Mouse (Mus musculus) forebrain, embryonic 14.5 days (tissue): ENCODE data around the gene Gm10309. TPM values are rescaled to one million over a fixed set of nuclear protein-coding genes. Genes with fewer than 3 reads are reported as not detected.

ENCODE experiments used
- ATAC-seq: fragments of 200-750 bp; cut with Nextera tagmentation; 2 replicates; pipeline ENCODE4 v1.8.0; 2017; ENCODE audit warnings: mild to moderate bottlenecking, moderate library complexity
- DNase-seq: peaks from one replicate; pipeline ENCODE4 v3.0.0-alpha.2; 2015; ENCODE audit warnings: low spot score
- H3K27ac ChIP-seq: fragments of 300-500 bp; sonication (generic); 2 replicates; pipeline ENCODE4 v1.5.1; 2014; ENCODE audit warnings: low read depth, mild to moderate bottlenecking, control low read depth, low read length, moderate library complexity
- H3K27me3 ChIP-seq: fragments of 300-500 bp; sonication (generic); replicated peaks from 2 replicates; pipeline ENCODE4 v1.6.1; 2014; ENCODE audit warnings: low read length, control low read depth, mixed read lengths; ENCODE audit not compliant: control insufficient read depth, insufficient read depth
- H3K36me3 ChIP-seq: fragments of 300-500 bp; sonication (generic); 2 replicates; pipeline ENCODE4 v1.6.1; 2014; ENCODE audit warnings: low read length, control low read depth; ENCODE audit not compliant: control insufficient read depth, insufficient read depth
- H3K4me1 ChIP-seq: fragments of 300-500 bp; sonication (generic); 2 replicates; pipeline ENCODE4 v1.6.1; 2014; ENCODE audit warnings: antibody characterized with exemption, low read length, control low read depth; ENCODE audit not compliant: control insufficient read depth, insufficient read depth
- H3K4me2 ChIP-seq: fragments of 300-500 bp; sonication (generic); 2 replicates; pipeline ENCODE4 v1.6.1; 2014; ENCODE audit warnings: mild to moderate bottlenecking, control low read depth, low read length
- H3K4me3 ChIP-seq: fragments of 300-500 bp; sonication (generic); 2 replicates; pipeline ENCODE4 v1.5.1; 2014; ENCODE audit warnings: low read depth, low read length, control low read depth
- H3K9ac ChIP-seq: fragments of 300-500 bp; sonication (generic); 2 replicates; pipeline ENCODE4 v1.6.1; 2014; ENCODE audit warnings: mild to moderate bottlenecking, low read length, control low read depth, moderate library complexity
- H3K9me3 ChIP-seq: fragments of 300-500 bp; sonication (generic); replicated peaks from 2 replicates; pipeline ENCODE4 v1.6.1; 2016; ENCODE audit warnings: low read length, control low read depth, mixed read lengths; ENCODE audit not compliant: control insufficient read depth
- WGBS: fragments of 180-500 bp; shearing (Covaris S2); extraction: QIAGEN DNeasy Blood & Tissue Kit; methylation state at CpG from one replicate; pipeline ENCODE4 v1.1.7; 2014; 5-methylcytosine and 5-hydroxymethylcytosine counted together
- polyA plus RNA-seq: library from polyadenylated mRNA; unstranded; fragments of >200 nt; fragmentation: Nextera tagmentation; extraction: Ambion mirVana; gene quantifications from 2 replicates; pipeline ENCODE4 v1.2.1, GENCODE M21; 2014

The Gm10309 gene
- polyA plus RNA-seq, 1 experiment from 2014 or later: not detected

DNA sequence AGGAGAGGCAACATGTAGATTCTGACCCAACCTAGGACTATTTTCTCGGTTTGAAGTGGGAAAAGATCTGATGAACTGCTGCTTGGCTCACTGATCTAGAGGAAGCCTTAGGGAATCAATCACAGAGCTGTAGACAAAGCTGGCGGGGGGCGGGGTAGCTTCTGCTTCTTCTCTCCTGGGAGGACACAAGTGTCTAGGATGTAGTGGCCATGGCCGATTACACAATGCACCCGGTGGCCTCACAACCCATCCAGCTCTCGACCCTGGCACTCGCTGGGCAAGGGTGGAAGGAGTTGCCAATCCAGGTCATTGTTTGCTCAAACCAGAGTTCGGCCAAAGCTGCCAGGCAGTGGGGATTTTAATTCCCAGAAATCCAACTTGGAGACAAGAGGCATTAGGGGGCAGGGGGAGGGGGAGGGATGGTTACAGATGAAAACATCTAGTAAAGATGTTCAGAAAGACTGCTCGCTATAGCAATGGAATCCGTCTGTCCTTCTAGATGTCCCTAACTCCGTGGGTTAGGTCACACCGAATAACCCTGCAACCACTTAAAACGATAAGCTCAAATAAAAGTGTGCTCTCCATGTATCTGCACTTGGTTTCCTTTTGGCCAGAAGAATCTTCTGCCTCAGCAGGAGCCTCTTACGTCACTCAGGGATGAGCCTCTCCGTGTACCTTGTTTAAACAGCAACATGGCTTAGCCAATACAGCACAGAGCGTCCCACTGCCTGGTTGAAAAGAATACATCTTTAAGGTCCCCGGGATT, 27.9 kb upstream of the Gm10309 start:
- no peak overlapping the region for H3K9ac ChIP-seq
- H3K36me3 ChIP-seq: no peaks in the 10 kb centered on the region
- WGBS: 81% methylated on average over 17 of the region's 17 CpGs
- no peaks in the 10 kb centered on the region for H3K4me1 ChIP-seq
- ATAC-seq: no peak
- no peak overlapping the region for H3K27ac ChIP-seq
- H3K27me3 ChIP-seq: no peaks in the 10 kb centered on the region
- no peaks in the 10 kb centered on the region for H3K9me3 ChIP-seq
- DNase-seq: peak; percentile 17
- H3K4me2 ChIP-seq: no peak overlapping the region
- H3K4me3 ChIP-seq: no peak overlapping the region

DNA sequence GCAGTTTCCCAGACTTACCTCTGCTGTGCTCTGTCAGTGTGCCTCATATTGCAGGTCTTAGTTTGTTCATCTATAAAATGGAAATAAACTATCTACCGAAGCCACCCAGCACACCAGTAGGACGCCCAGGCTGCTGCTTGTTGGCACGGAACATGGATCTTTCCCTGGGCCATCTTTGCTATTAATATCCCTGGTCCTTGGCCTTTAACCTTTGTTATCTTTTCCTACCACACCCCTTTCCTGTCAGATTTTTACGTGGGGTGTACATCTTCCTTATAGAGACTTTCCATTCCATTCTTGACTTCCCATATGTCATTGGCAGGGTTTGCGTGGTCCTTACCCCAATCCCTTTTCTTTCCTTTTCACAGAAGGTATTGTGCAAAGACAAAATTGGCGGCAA, 26.2 kb upstream of the Gm10309 start:
- DNase-seq: no peak
- ATAC-seq: no peak
- no peaks in the 10 kb centered on the region for H3K9me3 ChIP-seq
- H3K4me2 ChIP-seq: no peak overlapping the region
- H3K27ac ChIP-seq: no peak overlapping the region
- 90% methylated on average over 6 of the region's 6 CpGs for WGBS
- H3K4me3 ChIP-seq: no peak overlapping the region
- no peak overlapping the region for H3K9ac ChIP-seq
- no peaks in the 10 kb centered on the region for H3K4me1 ChIP-seq
- H3K36me3 ChIP-seq: no peaks in the 10 kb centered on the region
- H3K27me3 ChIP-seq: no peaks in the 10 kb centered on the region

- Histone ChIP-seq H3K9ac (no peak overlapping the region), H3K4me1 (no peaks in the 10 kb centered on the region), H3K9me3 (no peaks in the 10 kb centered on the region), H3K27me3 (no peaks in the 10 kb centered on the region), H3K27ac (no peak overlapping the region), H3K36me3 (no peaks in the 10 kb centered on the region), H3K4me3 (no peak overlapping the region), H3K4me2 (no peak overlapping the region)
- ATAC-seq (no peak), DNase-seq (no peak)
- 86% methylated on average over 4 of the region's 4 CpGs for WGBS
Measured at GRCm38 (mm10) chr17:86529411-86529810, 24.4 kb upstream of the Gm10309 start.

DNA sequence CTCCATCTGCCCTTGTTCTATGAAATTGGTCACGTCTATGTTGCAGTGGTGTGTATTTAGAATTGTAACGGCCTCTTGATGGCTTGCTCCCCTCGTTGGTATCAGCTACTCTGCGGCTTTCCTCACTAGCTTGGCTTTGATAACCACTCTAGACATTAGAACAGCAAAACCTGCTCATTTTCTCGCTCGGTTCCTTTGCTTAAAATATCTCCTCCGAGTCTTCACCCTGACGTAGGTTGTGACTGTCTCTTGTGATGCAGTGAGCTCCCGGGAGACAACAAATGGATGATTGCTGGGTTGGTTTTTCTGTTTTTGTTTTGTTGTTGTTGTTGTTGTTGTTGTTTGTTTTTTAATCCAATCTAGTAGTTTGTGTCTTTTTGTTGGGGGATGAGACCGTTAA, 24.0 kb upstream of the Gm10309 start:
- no peaks in the 10 kb centered on the region for H3K36me3 ChIP-seq
- H3K9me3 ChIP-seq: no peaks in the 10 kb centered on the region
- H3K4me1 ChIP-seq: no peaks in the 10 kb centered on the region
- H3K27ac ChIP-seq: no peak overlapping the region
- 86% methylated on average over 10 of the region's 10 CpGs for WGBS
- H3K4me2 ChIP-seq: no peak overlapping the region
- ATAC-seq (no peak), DNase-seq (no peak)
- no peak overlapping the region for H3K4me3 ChIP-seq
- H3K27me3 ChIP-seq: no peaks in the 10 kb centered on the region
- H3K9ac ChIP-seq: no peak overlapping the region

DNA sequence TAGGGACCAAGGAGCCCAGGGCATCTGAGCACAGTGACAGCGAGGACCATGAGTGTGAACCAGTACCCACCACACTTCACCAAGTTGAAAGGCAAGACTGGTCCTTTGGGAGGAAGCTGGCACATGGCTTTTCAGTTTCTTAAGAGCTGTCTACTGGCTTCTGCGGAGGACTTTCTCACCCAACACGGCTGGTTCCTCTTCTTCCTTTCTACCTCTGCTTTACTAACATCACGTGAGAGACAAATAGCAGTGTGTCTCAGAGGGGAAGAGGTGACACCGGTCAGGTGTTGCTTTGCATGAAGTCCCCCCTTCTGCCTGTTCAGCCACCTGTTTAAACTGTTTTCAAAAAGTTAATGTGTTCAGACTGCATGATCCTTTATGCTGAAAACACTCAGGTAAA, 22.3 kb upstream of the Gm10309 start:
- no peaks in the 10 kb centered on the region for H3K27me3 ChIP-seq
- no peak overlapping the region for H3K9ac ChIP-seq
- no peaks in the 10 kb centered on the region for H3K36me3 ChIP-seq
- WGBS: 92% methylated on average over 5 of the region's 5 CpGs
- H3K9me3 ChIP-seq: no peaks in the 10 kb centered on the region
- DNase-seq (no peak), ATAC-seq (no peak)
- H3K4me2 ChIP-seq: no peak overlapping the region
- no peak overlapping the region for H3K4me3 ChIP-seq
- no peaks in the 10 kb centered on the region for H3K4me1 ChIP-seq
- H3K27ac ChIP-seq: no peak overlapping the region

- no peaks in the 10 kb centered on the region for H3K27me3 ChIP-seq
- no peak overlapping the region for H3K4me2 ChIP-seq
- DNase-seq (no peak), ATAC-seq (no peak)
- H3K9ac ChIP-seq: no peak overlapping the region
- 86% methylated on average over 7 of the region's 7 CpGs for whole genome bisulfite sequencing
- H3K36me3 ChIP-seq: no peaks in the 10 kb centered on the region
- no peaks in the 10 kb centered on the region for H3K4me1 ChIP-seq
- no peaks in the 10 kb centered on the region for H3K9me3 ChIP-seq
- H3K27ac ChIP-seq: no peak overlapping the region
- no peak overlapping the region for H3K4me3 ChIP-seq
Measured at GRCm38 (mm10) chr17:86526016-86526415, 21.0 kb upstream of the Gm10309 start.

DNA sequence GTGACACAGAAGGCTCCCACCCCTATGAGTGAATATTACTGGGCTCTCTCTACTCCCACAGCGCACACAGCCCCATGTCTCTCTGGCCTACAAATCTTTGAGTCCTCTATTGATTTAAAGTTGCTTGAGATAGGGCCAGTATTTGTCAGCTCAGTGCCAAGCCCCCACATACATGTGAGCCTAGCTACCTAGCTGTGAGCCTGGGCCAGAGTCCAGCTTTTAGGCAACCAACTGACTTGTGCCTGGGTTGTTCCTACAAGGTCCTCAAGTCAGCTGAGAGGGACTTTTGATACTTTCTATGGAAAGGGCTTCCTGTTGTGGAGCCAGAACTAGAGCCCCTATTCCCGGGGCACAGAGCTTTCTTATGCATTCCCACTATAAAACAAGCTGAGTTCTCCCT, 20.0 kb upstream of the Gm10309 start:
- H3K27me3 ChIP-seq: no peaks in the 10 kb centered on the region
- no peaks in the 10 kb centered on the region for H3K4me1 ChIP-seq
- no peak overlapping the region for H3K4me3 ChIP-seq
- ATAC-seq (no peak), DNase-seq (no peak)
- no peaks in the 10 kb centered on the region for H3K36me3 ChIP-seq
- 97% methylated on average over 2 of the region's 2 CpGs for WGBS
- H3K9me3 ChIP-seq: no peaks in the 10 kb centered on the region
- no peak overlapping the region for H3K9ac ChIP-seq
- H3K4me2 ChIP-seq: no peak overlapping the region
- no peak overlapping the region for H3K27ac ChIP-seq

DNA sequence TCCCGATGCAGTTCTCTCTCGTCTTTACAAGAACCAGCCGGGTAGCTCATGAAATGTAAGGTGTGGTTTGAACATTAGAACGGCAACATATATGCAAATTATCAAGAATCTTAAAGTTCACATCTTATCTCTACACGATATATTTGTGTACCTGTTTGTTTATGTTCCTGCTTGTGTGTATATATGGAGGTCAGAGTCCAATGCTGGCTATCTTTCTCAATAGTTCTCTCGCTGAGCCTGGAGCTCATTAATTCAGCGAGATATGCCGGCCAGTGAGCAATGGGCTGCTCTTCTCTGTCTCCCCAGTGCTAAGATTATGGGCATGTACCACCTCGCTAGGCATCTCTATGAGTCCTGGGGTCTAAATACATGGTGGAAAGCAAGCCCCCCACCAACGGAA, 18.8 kb upstream of the Gm10309 start:
- no peaks in the 10 kb centered on the region for H3K36me3 ChIP-seq
- WGBS: 90% methylated on average over 10 of the region's 10 CpGs
- no peak overlapping the region for H3K4me3 ChIP-seq
- no peak overlapping the region for H3K27ac ChIP-seq
- H3K9ac ChIP-seq: no peak overlapping the region
- ATAC-seq (no peak), DNase-seq (no peak)
- H3K4me2 ChIP-seq: no peak overlapping the region
- H3K27me3 ChIP-seq: no peaks in the 10 kb centered on the region
- no peaks in the 10 kb centered on the region for H3K4me1 ChIP-seq
- H3K9me3 ChIP-seq: no peaks in the 10 kb centered on the region

DNA sequence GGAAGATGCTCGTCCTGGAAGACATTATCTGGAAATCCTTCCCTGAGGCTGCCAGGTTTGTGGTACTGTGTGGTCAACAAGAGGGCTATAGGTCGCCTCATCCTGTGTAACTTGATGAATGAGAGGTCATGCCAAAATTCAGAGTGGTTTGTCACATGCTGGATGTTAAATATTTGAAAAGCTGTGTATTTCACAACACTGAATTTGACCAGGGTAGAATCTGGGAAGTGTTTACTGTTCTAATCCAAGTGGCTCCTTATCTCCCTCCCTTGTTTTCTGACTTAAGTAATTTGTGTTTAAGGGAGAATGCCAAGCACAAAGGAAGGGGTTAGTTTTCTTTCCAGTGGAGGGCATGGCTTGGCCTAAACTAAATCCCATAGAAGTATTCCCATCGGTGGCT, 18.3 kb upstream of the Gm10309 start:
- 88% methylated on average over 3 of the region's 3 CpGs for WGBS
- H3K4me3 ChIP-seq: no peak overlapping the region
- H3K9me3 ChIP-seq: no peaks in the 10 kb centered on the region
- no peaks in the 10 kb centered on the region for H3K36me3 ChIP-seq
- H3K27ac ChIP-seq: no peak overlapping the region
- ATAC-seq (no peak), DNase-seq (no peak)
- no peak overlapping the region for H3K9ac ChIP-seq
- H3K4me1 ChIP-seq: no peaks in the 10 kb centered on the region
- no peaks in the 10 kb centered on the region for H3K27me3 ChIP-seq
- no peak overlapping the region for H3K4me2 ChIP-seq
